Mouse (Mus musculus) ES-E14 (cell line): ENCODE results near the gene Morc1.

Source experiments
- CHD2 ChIP-seq: IDR thresholded peaks from 2 replicates; pipeline ENCODE4 v1.6.1; 2014; ENCODE audit warnings: mild to moderate bottlenecking, low read depth, low read length, inconsistent platforms
- HCFC1 ChIP-seq: IDR thresholded peaks from 2 replicates; pipeline ENCODE4 v1.6.1; 2012; ENCODE audit warnings: low read length, inconsistent platforms, borderline replicate concordance; ENCODE audit not compliant: insufficient read depth
- ZC3H11A ChIP-seq: IDR thresholded peaks from 2 replicates; pipeline ENCODE4 v1.6.1; 2012; ENCODE audit warnings: low read depth, mild to moderate bottlenecking, inconsistent platforms, low read length, borderline replicate concordance
- ZNF384 ChIP-seq: IDR thresholded peaks from 2 replicates; pipeline ENCODE4 v1.6.1; 2012; ENCODE audit warnings: low read depth, low read length, inconsistent platforms

DNA sequence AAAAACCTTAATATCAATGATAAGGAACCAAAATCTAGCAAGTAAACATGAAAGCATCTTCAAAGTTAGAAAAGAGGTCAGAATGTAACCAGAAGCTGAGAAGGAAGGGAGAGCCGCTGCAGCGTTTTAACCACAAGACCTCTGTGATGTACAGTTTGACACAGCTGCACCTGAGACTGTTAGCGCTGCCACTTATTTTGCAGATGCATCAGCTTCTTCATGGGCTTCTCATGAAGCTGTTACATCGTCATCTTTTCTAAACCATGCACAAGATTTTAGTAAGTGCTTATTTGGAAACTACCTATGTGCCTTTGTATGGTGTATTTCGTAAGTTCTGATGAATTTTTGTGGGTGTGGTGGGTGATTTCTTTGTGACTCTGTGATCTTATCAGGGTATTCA, 163.4 kb downstream of the Morc1 start:
- TF ChIP-seq CHD2, result no peak
- no peak for TF ChIP-seq ZNF384
- TF ChIP-seq HCFC1, result no peak
- no peak for TF ChIP-seq ZC3H11A
